Mouse (Mus musculus) midbrain, embryonic 13.5 days (tissue): ENCODE results near the gene Dmp1. TPM values are rescaled to one million over a fixed set of nuclear protein-coding genes. Genes with fewer than 3 reads are reported as not detected.

Source experiments
- polyA plus RNA-seq: library from polyadenylated mRNA; unstranded; fragments of >200 nt; fragmentation: Nextera tagmentation; extraction: Ambion mirVana; gene quantifications from 2 replicates; pipeline ENCODE4 v1.2.1, GENCODE M21; 2015

Gene Dmp1
- polyA plus RNA-seq, 1 experiment from 2014 or later: 0.59 TPM

Other genes starting within 250 kb of the Dmp1 start
- not detected in 2 replicates for gene Hsd17b13, start 225.2 kb upstream of the Dmp1 start, polyA plus RNA-seq
- 1.2 and 1.8 TPM in 2 replicates for gene Hsd17b11, start 180.7 kb upstream of the Dmp1 start, polyA plus RNA-seq
- gene Nudt9, start 156.3 kb upstream of the Dmp1 start, polyA plus RNA-seq: 54.8 and 58.2 TPM in 2 replicates
- gene Gm17660, start 125.0 kb upstream of the Dmp1 start, polyA plus RNA-seq: not detected in 2 replicates
- 72.8 and 84.5 TPM in 2 replicates for gene Sparcl1, start 88.9 kb upstream of the Dmp1 start, polyA plus RNA-seq
- gene Dspp, start 31.9 kb upstream of the Dmp1 start, polyA plus RNA-seq: not detected in 2 replicates
- gene Ibsp, start 96.6 kb downstream of the Dmp1 start, polyA plus RNA-seq: 0.12 TPM in 1 of 2 replicates, not detected in the other
- gene Mepe, start 122.7 kb downstream of the Dmp1 start, polyA plus RNA-seq: not detected in 2 replicates
- 6.1 and 6.4 TPM in 2 replicates for gene Spp1, start 232.5 kb downstream of the Dmp1 start, polyA plus RNA-seq